In genomic region chr19:4762876-4763275, GRCm38 (mm10) we compare ENCODE assay signal across 8 mouse cellular contexts. TPM values are rescaled to one million over a fixed set of nuclear protein-coding genes. Genes with fewer than 3 reads are reported as not detected.
DNase-seq lines count a peak whose midpoint lies in the region; ATAC-seq and TF ChIP-seq lines count a peak whose summit lies in the region.
"Had no signal": no experiment of that assay in that cellular context is flagged by ENCODE, and none has a peak within 500 bp of the region (broad histone marks: within the 10 kb centered on the region; RNA-seq: fewer than 3 reads in every experiment).

No protein-coding gene starts in this region.

- H3K9me3 ChIP-seq in hindbrain, embryonic 16.5 days (ENCODE audit: control insufficient read depth, low read length) = no peaks in the 10 kb centered on the region
- no peaks in the 10 kb centered on the region for H3K9me3 ChIP-seq in hindbrain, embryonic 14.5 days (ENCODE audit: control insufficient read depth, low read length)
- H3K9me3 ChIP-seq: embryonic facial prominence, embryonic 12.5 days had no signal

- intact Hi-C loops in left cerebral cortex, postnatal 10 days (cut with DNase I) = no loop called here

- no peak for ATAC-seq in hindbrain, embryonic 16.5 days
- ATAC-seq in hindbrain, embryonic 14.5 days (ENCODE audit: low FRiP score) = no peak
- no peak for ATAC-seq in activated CD4-positive, CD25-positive, alpha-beta regulatory T cell, adult 4 months

- WGBS in hindbrain, embryonic 16.5 days = 65% methylated on average over 1 of the region's 1 CpGs
- WGBS in hindbrain, embryonic 14.5 days = 55% methylated on average over 1 of the region's 1 CpGs

- H3K27me3 ChIP-seq in hindbrain, embryonic 16.5 days (replicated peaks; ENCODE audit: control insufficient read depth, insufficient read depth, low read length) = no peaks in the 10 kb centered on the region
- no peaks in the 10 kb centered on the region for H3K27me3 ChIP-seq in hindbrain, embryonic 14.5 days (ENCODE audit: control insufficient read depth, insufficient read depth, low read length)
- H3K27me3 ChIP-seq: embryonic facial prominence, embryonic 12.5 days had no signal

- no peak overlapping the region for H3K4me3 ChIP-seq in hindbrain, embryonic 16.5 days (ENCODE audit: low read length)
- no peak overlapping the region for H3K4me3 ChIP-seq in hindbrain, embryonic 14.5 days (replicated peaks; ENCODE audit: low read length)
- H3K4me3 ChIP-seq in cortical plate, adult 2 months (ENCODE audit: insufficient read depth, low read length) = no peak overlapping the region
- H3K4me3 ChIP-seq: embryonic facial prominence, embryonic 12.5 days had no signal

- DNase-seq in hindbrain, embryonic 14.5 days (ENCODE audit: low spot score) = no peak
- DNase-seq in thymus, postnatal 25 days = peak; percentile 22
- no peak for DNase-seq in thymus, postnatal 4 days
- no peak for DNase-seq in left cerebral cortex, postnatal 10 days (ENCODE audit: extremely low spot score in 1 of 2, low spot score in 2 of 2)

- no peak overlapping the region for H3K27ac ChIP-seq in hindbrain, embryonic 16.5 days (ENCODE audit: low read depth, low read length)
- no peak overlapping the region for H3K27ac ChIP-seq in hindbrain, embryonic 14.5 days
- no peak overlapping the region for H3K27ac ChIP-seq in cortical plate, adult 2 months (ENCODE audit: insufficient read depth, low read length)
- H3K27ac ChIP-seq: embryonic facial prominence, embryonic 12.5 days had no signal

- 0 out of 2 replicates have a peak overlapping the region, but pooled peaks have one; percentile 5 for H3K9ac ChIP-seq in hindbrain, embryonic 16.5 days (ENCODE audit: low read depth, low read length)
- no peak overlapping the region for H3K9ac ChIP-seq in hindbrain, embryonic 14.5 days
- H3K9ac ChIP-seq: embryonic facial prominence, embryonic 12.5 days had no signal

- no peak overlapping the region for H3K4me2 ChIP-seq in hindbrain, embryonic 16.5 days (ENCODE audit: low read length)
- H3K4me2 ChIP-seq in hindbrain, embryonic 14.5 days (replicated peaks) = no peak overlapping the region
- H3K4me2 ChIP-seq: embryonic facial prominence, embryonic 12.5 days had no signal

- H3K36me3 ChIP-seq in hindbrain, embryonic 16.5 days (ENCODE audit: control insufficient read depth, insufficient read depth, low read length) = peaks cover 13% of the 10 kb centered on the region
- peaks cover 98% of the 10 kb centered on the region for H3K36me3 ChIP-seq in hindbrain, embryonic 14.5 days (replicated peaks; ENCODE audit: control insufficient read depth, insufficient read depth)

- no peak for TF ChIP-seq POLR2A in cortical plate, adult 2 months (IDR thresholded peaks at IDR 0.05; ENCODE audit: extremely low read depth, insufficient read depth, low read length)

- TF ChIP-seq CTCF in cortical plate, adult 2 months (IDR thresholded peaks at IDR 0.05; ENCODE audit: extremely low read depth, insufficient read depth, low read length) = 0 out of 2 replicates have a peak, but pooled peaks have one; percentile 8

- H3K4me1 ChIP-seq in hindbrain, embryonic 16.5 days (ENCODE audit: control insufficient read depth, insufficient read depth, low read depth, low read length) = peaks cover 25% of the 10 kb centered on the region
- H3K4me1 ChIP-seq in hindbrain, embryonic 14.5 days (replicated peaks; ENCODE audit: control insufficient read depth, insufficient read depth, low read length) = peaks cover 59% of the 10 kb centered on the region
- H3K4me1 ChIP-seq in cortical plate, adult 2 months (ENCODE audit: control insufficient read depth, insufficient read depth, low read length) = no peaks in the 10 kb centered on the region

RNA-seq across cellular contexts. Expression of gene Rbm4b, which starts 6.6 kb away (rescaled TPM):
- 124 and 127 TPM in 2 replicates for polyA plus RNA-seq in hindbrain, embryonic 16.5 days (2015; fragmentation: Nextera tagmentation; extraction: Ambion mirVana)
- polyA plus RNA-seq in hindbrain, embryonic 14.5 days (2014; fragmentation: Nextera tagmentation; extraction: Ambion mirVana) = 132 and 136 TPM in 2 replicates
- polyA plus RNA-seq in cortical plate, adult 2 months (2012; rRNA removed) = 16.0 and 17.8 TPM in 2 replicates
- total RNA-seq in left cerebral cortex, postnatal 10 days (2021) = 10 to 100 TPM; 12.4 to 14.2 TPM
- 100 to 1,000 TPM in 1 of 2 experiments, 10 to 100 TPM in 1; 87.2 to 107 TPM for polyA plus RNA-seq in activated CD4-positive, CD25-positive, alpha-beta regulatory T cell, adult 4 months (2017; shearing (Covaris generic))

RNA-seq across cellular contexts. Expression of gene Rbm4, which starts 30.8 kb away (rescaled TPM):
- 67.2 and 73.6 TPM in 2 replicates for polyA plus RNA-seq in hindbrain, embryonic 16.5 days (2015; fragmentation: Nextera tagmentation; extraction: Ambion mirVana)
- polyA plus RNA-seq in hindbrain, embryonic 14.5 days (2014; fragmentation: Nextera tagmentation; extraction: Ambion mirVana) = 78.9 and 82.7 TPM in 2 replicates
- polyA plus RNA-seq in cortical plate, adult 2 months (2012; rRNA removed) = 57.4 and 61.8 TPM in 2 replicates
- 10 to 100 TPM; 68.0 to 68.9 TPM for total RNA-seq in left cerebral cortex, postnatal 10 days (2021)
- polyA plus RNA-seq in activated CD4-positive, CD25-positive, alpha-beta regulatory T cell, adult 4 months (2017; shearing (Covaris generic)) = 10 to 100 TPM; 25.8 to 50.9 TPM

RNA-seq across cellular contexts. Expression of gene Gm21992, which starts 48.5 kb away (rescaled TPM):
- polyA plus RNA-seq in hindbrain, embryonic 16.5 days (2015; fragmentation: Nextera tagmentation; extraction: Ambion mirVana) = 21.3 and 24.2 TPM in 2 replicates
- 8.6 and 10.5 TPM in 2 replicates for polyA plus RNA-seq in hindbrain, embryonic 14.5 days (2014; fragmentation: Nextera tagmentation; extraction: Ambion mirVana)
- 16.7 and 18.9 TPM in 2 replicates for polyA plus RNA-seq in cortical plate, adult 2 months (2012; rRNA removed)
- total RNA-seq in left cerebral cortex, postnatal 10 days (2021) = 10 to 100 TPM; 16.0 to 16.2 TPM
- 10 to 100 TPM; 36.1 to 36.5 TPM for polyA plus RNA-seq in activated CD4-positive, CD25-positive, alpha-beta regulatory T cell, adult 4 months (2017; shearing (Covaris generic))

RNA-seq across cellular contexts. Expression of gene Rbm14, which starts 48.6 kb away (rescaled TPM):
- polyA plus RNA-seq in hindbrain, embryonic 16.5 days (2015; fragmentation: Nextera tagmentation; extraction: Ambion mirVana) = 59.5 and 65.0 TPM in 2 replicates
- 56.3 and 62.8 TPM in 2 replicates for polyA plus RNA-seq in hindbrain, embryonic 14.5 days (2014; fragmentation: Nextera tagmentation; extraction: Ambion mirVana)
- polyA plus RNA-seq in cortical plate, adult 2 months (2012; rRNA removed) = 22.8 and 25.1 TPM in 2 replicates
- 10 to 100 TPM; 52.7 to 57.0 TPM for total RNA-seq in left cerebral cortex, postnatal 10 days (2021)
- 10 to 100 TPM; 18.3 to 54.9 TPM for polyA plus RNA-seq in activated CD4-positive, CD25-positive, alpha-beta regulatory T cell, adult 4 months (2017; shearing (Covaris generic))

RNA-seq across cellular contexts. Expression of gene Sptbn2, which starts 51.9 kb away (rescaled TPM):
- 21.7 and 31.4 TPM in 2 replicates for polyA plus RNA-seq in hindbrain, embryonic 16.5 days (2015; fragmentation: Nextera tagmentation; extraction: Ambion mirVana)
- polyA plus RNA-seq in hindbrain, embryonic 14.5 days (2014; fragmentation: Nextera tagmentation; extraction: Ambion mirVana) = 38.3 and 38.4 TPM in 2 replicates
- 198 and 220 TPM in 2 replicates for polyA plus RNA-seq in cortical plate, adult 2 months (2012; rRNA removed)
- 100 to 1,000 TPM; 553 to 622 TPM for total RNA-seq in left cerebral cortex, postnatal 10 days (2021)
- polyA plus RNA-seq in activated CD4-positive, CD25-positive, alpha-beta regulatory T cell, adult 4 months (2017; shearing (Covaris generic)) = under 1 TPM; 0.11 to 0.17 TPM
